Mouse (Mus musculus) CH12.LX (cell line): ENCODE measurements around the gene Gtf3c1. TPM values are rescaled to one million over a fixed set of nuclear protein-coding genes. Genes with fewer than 3 reads are reported as not detected.

Source experiments
- DNase-seq: peaks from one replicate; pipeline ENCODE4 v3.0.0-alpha.2; 2013; ENCODE audit errors: extremely low read depth
- H3K27ac ChIP-seq: 2 replicates; pipeline ENCODE4 v1.5.1; 2012; ENCODE audit warnings: low read depth, mild to moderate bottlenecking, control low read depth, moderate library complexity; ENCODE audit not compliant: insufficient read depth
- H3K27me3 ChIP-seq: replicated peaks from 2 replicates; pipeline ENCODE3; 2012; ENCODE audit warnings: inconsistent platforms
- H3K36me3 ChIP-seq, 2 experiments: replicated peaks in 1 of 2; 2 replicates each; pipeline versions ENCODE3 to v1.6.1; 2012; ENCODE audit warnings: inconsistent platforms in 1 of 2, low read length in 1 of 2, mild to moderate bottlenecking in 1 of 2, mixed read lengths in 1 of 2, moderate library complexity in 1 of 2; ENCODE audit not compliant: control insufficient read depth in 1 of 2, insufficient read depth in 1 of 2
- H3K4me1 ChIP-seq, 2 experiments: 2 replicates each; pipeline ENCODE4 v1.6.1; 2012; ENCODE audit warnings: inconsistent platforms in 1 of 2, moderate library complexity in 1 of 2; ENCODE audit not compliant: insufficient read depth in 2 of 2, control insufficient read depth in 1 of 2
- H3K4me2 ChIP-seq: 2 replicates; pipeline ENCODE4 v1.6.1; 2012; ENCODE audit warnings: low read depth, mild to moderate bottlenecking, control low read depth; ENCODE audit not compliant: poor library complexity, insufficient read depth, severe bottlenecking
- H3K4me3 ChIP-seq, 3 experiments: fragments of 150-350 bp in 1 of 3; sonication (generic) in 1 of 3; replicated peaks in 1 of 3; 2 replicates each; pipeline versions ENCODE3 to v1.5.1; 2011 to 2012; ENCODE audit warnings: low read depth in 2 of 3, low read length in 2 of 3, mild to moderate bottlenecking in 2 of 3, moderate library complexity in 2 of 3, control low read depth in 1 of 3, improper control_type of control experiment in 1 of 3, inconsistent platforms in 1 of 3, mixed read lengths in 1 of 3; ENCODE audit not compliant: poor library complexity in 1 of 3
- H3K79me2 ChIP-seq: replicated peaks from 2 replicates; pipeline ENCODE4 v1.6.1; 2012; ENCODE audit warnings: mild to moderate bottlenecking, moderate library complexity; ENCODE audit not compliant: control insufficient read depth, poor library complexity, insufficient read depth, severe bottlenecking; ENCODE audit errors: extremely low read depth
- H3K9ac ChIP-seq: 2 replicates; pipeline ENCODE4 v1.6.1; 2012; ENCODE audit warnings: low read depth, mild to moderate bottlenecking, control low read depth, moderate library complexity; ENCODE audit not compliant: insufficient read depth
- H3K9me3 ChIP-seq: replicated peaks from 2 replicates; pipeline ENCODE3; 2012; ENCODE audit warnings: low read length, inconsistent platforms, mixed read lengths
- CHD1 ChIP-seq: IDR thresholded peaks from 2 replicates; pipeline ENCODE4 v1.6.1; 2012; ENCODE audit warnings: low read depth, low read length, improper control_type of control experiment, inconsistent platforms
- CHD2 ChIP-seq: IDR thresholded peaks from 2 replicates; pipeline ENCODE4 v1.6.1; 2011; ENCODE audit warnings: low read length, improper control_type of control experiment
- E2F4 ChIP-seq: IDR thresholded peaks from 2 replicates; pipeline ENCODE4 v1.6.1; 2011; ENCODE audit warnings: low read depth, low read length, improper control_type of control experiment; ENCODE audit not compliant: insufficient replicate concordance
- EP300 ChIP-seq: IDR thresholded peaks from 2 replicates; pipeline ENCODE4 v1.6.1; 2011; ENCODE audit warnings: low read length, improper control_type of control experiment
- HCFC1 ChIP-seq: IDR thresholded peaks from 2 replicates; pipeline ENCODE4 v1.6.1; 2012; ENCODE audit warnings: low read depth, mild to moderate bottlenecking, inconsistent platforms, low read length, improper control_type of control experiment
- JUN ChIP-seq: IDR thresholded peaks from 2 replicates; pipeline ENCODE4 v1.6.1; 2011; ENCODE audit warnings: low read depth, mild to moderate bottlenecking, low read length, improper control_type of control experiment, moderate library complexity; ENCODE audit not compliant: insufficient read depth
- MAZ ChIP-seq: IDR thresholded peaks from 2 replicates; pipeline ENCODE4 v1.6.1; 2012; ENCODE audit warnings: low read depth, mild to moderate bottlenecking, inconsistent platforms, low read length, improper control_type of control experiment, moderate library complexity
- MEF2A ChIP-seq: IDR thresholded peaks from 2 replicates; pipeline ENCODE4 v1.6.1; 2014; ENCODE audit warnings: low read depth, mild to moderate bottlenecking, inconsistent platforms, low read length, improper control_type of control experiment, borderline replicate concordance
- MXI1 ChIP-seq: IDR thresholded peaks from 2 replicates; pipeline ENCODE4 v1.6.1; 2011; ENCODE audit warnings: mild to moderate bottlenecking, low read depth, low read length, improper control_type of control experiment
- MYC ChIP-seq: IDR thresholded peaks from 2 replicates; pipeline ENCODE4 v1.6.1; 2011; ENCODE audit warnings: low read depth, mild to moderate bottlenecking, improper control_type of control experiment, low read length
- NELFE ChIP-seq: IDR thresholded peaks from 2 replicates; pipeline ENCODE4 v1.6.1; 2011; ENCODE audit warnings: low read depth, low read length, improper control_type of control experiment
- POLR2A ChIP-seq: IDR thresholded peaks from 2 replicates; pipeline ENCODE4 v1.6.1; 2011; ENCODE audit warnings: low read depth, mild to moderate bottlenecking, improper control_type of control experiment, low read length
- SIN3A ChIP-seq: IDR thresholded peaks from 2 replicates; pipeline ENCODE4 v1.6.1; 2012; ENCODE audit warnings: low read length, improper control_type of control experiment, inconsistent platforms
- ZC3H11A ChIP-seq: IDR thresholded peaks from 2 replicates; pipeline ENCODE4 v1.6.1; 2012; ENCODE audit warnings: low read depth, mild to moderate bottlenecking, inconsistent platforms, low read length, improper control_type of control experiment
- ZKSCAN1 ChIP-seq: IDR thresholded peaks from 2 replicates; pipeline ENCODE4 v1.6.1; 2012; ENCODE audit warnings: low read depth, inconsistent platforms, low read length, improper control_type of control experiment, borderline replicate concordance
- ZMIZ1 ChIP-seq: IDR thresholded peaks from 2 replicates; pipeline ENCODE4 v1.6.1; 2012; ENCODE audit warnings: low read depth, mild to moderate bottlenecking, inconsistent platforms, low read length, improper control_type of control experiment
- ZNF384 ChIP-seq: IDR thresholded peaks from 2 replicates; pipeline ENCODE4 v1.6.1; 2012; ENCODE audit warnings: low read depth, low read length, improper control_type of control experiment, inconsistent platforms
- dilution Hi-C: fragments of 300-500 bp; cut with MboI; formaldehyde crosslinking; loops from 2 replicates; pipeline ENCODE4 v1.14.3; 2020; ENCODE audit warnings: low sequenced_read_pairs; ENCODE audit not compliant: extremely low pct_unique_long_range_greater_than_20kb, extremely low pct_ligation_motif_present
- in situ Hi-C: fragments of 300-500 bp; cut with MboI; formaldehyde crosslinking; loops from 3 replicates; pipeline ENCODE4 v1.14.3; 2019; ENCODE audit warnings: low sequenced_read_pairs, low pct_ligation_motif_present, low pct_unique_long_range_greater_than_20kb, mixed read lengths
- polyA plus RNA-seq: library from polyadenylated mRNA; unstranded; fragments of >175 nt; gene quantifications from 2 replicates; pipeline ENCODE4 v1.2.1, GENCODE M21; 2012; ENCODE audit warnings: low read depth; ENCODE audit not compliant: insufficient read length
- total RNA-seq, 2 experiments: library from RNA; depleted of rRNA; stranded (reverse); fragments of 300-350 nt in 1 of 2; fragments of >200 nt in 1 of 2; gene quantifications; 2 replicates each; pipeline ENCODE4 v1.2.3; 2012 to 2014

Gene Gtf3c1
- total and polyA plus RNA-seq, 3 experiments: 20.2 to 48.4 (median 46.8) TPM

GRCm38 (mm10) chr7:125622741-125623685 is 84.6 kb downstream of the Gtf3c1 start (continued):
- TF ChIP-seq E2F4: no peak
- TF ChIP-seq ZKSCAN1: no peak
- TF ChIP-seq ZMIZ1: 0 out of 2 replicates have a peak, but pooled peaks have one; percentile 13
- TF ChIP-seq POLR2A: peak; percentile 26; the same call in 1 of the 2 replicates

GRCm38 (mm10) chr7:125620077-125620476 is 87.5 kb downstream of the Gtf3c1 start:
- Histone ChIP-seq H3K4me2 (no peak overlapping the region), H3K79me2 (peaks cover 99% of the 10 kb centered on the region), H3K9ac (no peak overlapping the region), H3K9me3 (peaks cover 2% of the 10 kb centered on the region), H3K4me1 (peaks cover 27 to 88% of the 10 kb centered on the region in 2 experiments), H3K4me3 (no peak overlapping the region), H3K36me3 (peaks cover 75 to 94% of the 10 kb centered on the region in 2 experiments), H3K27me3 (no peaks in the 10 kb centered on the region), H3K27ac (no peak overlapping the region)
- TF ChIP-seq ZNF384: no peak
- TF ChIP-seq EP300: no peak
- TF ChIP-seq CHD2: no peak
- no peak for TF ChIP-seq ZMIZ1
- no peak for TF ChIP-seq HCFC1
- TF ChIP-seq MEF2A: no peak
- TF ChIP-seq E2F4: no peak
- no peak for TF ChIP-seq MXI1
- no peak for TF ChIP-seq JUN
- no peak for TF ChIP-seq MYC
- TF ChIP-seq SIN3A: no peak
- TF ChIP-seq NELFE: no peak
- no peak for TF ChIP-seq MAZ
- TF ChIP-seq CHD1: no peak
- TF ChIP-seq ZC3H11A: no peak
- in situ Hi-C loops: no loop called here
- dilution Hi-C loops: no loop called here
- no peak for DNase-seq
